Mouse (Mus musculus) heart, adult 2 months (tissue): Measurements from ENCODE around the gene Nrap. TPM values are rescaled to one million over a fixed set of nuclear protein-coding genes. Genes with fewer than 3 reads are reported as not detected.

Experiments used
- DNase-seq, 2 experiments: peaks; one replicate each; pipeline ENCODE4 v3.0.0; 2021
- H3K27ac ChIP-seq: fragments of 200-600 bp; 2 replicates; pipeline ENCODE4 v1.8.1; 2022
- H3K27me3 ChIP-seq: fragments of 200-500 bp; 2 replicates; pipeline ENCODE4 v1.6.1; 2012; ENCODE audit warnings: mild to moderate bottlenecking, low read length, inconsistent platforms, mixed read lengths; ENCODE audit not compliant: control insufficient read depth, insufficient read depth
- H3K36me3 ChIP-seq: fragments of 200-500 bp; 2 replicates; pipeline ENCODE4 v1.6.1; 2012; ENCODE audit warnings: low read length, inconsistent platforms; ENCODE audit not compliant: control insufficient read depth, insufficient read depth
- H3K4me1 ChIP-seq: fragments of 200-500 bp; 2 replicates; pipeline ENCODE4 v1.6.1; 2011; ENCODE audit warnings: low read length; ENCODE audit not compliant: control insufficient read depth, insufficient read depth
- H3K4me3 ChIP-seq: fragments of 200-600 bp; 2 replicates; pipeline ENCODE4 v1.8.1; 2022
- H3K79me2 ChIP-seq: fragments of 200-500 bp; replicated peaks from 2 replicates; pipeline ENCODE4 v1.6.1; 2012; ENCODE audit warnings: mild to moderate bottlenecking, inconsistent platforms, low read length, moderate library complexity, mixed read lengths; ENCODE audit not compliant: control insufficient read depth, insufficient read depth
- H3K9ac ChIP-seq: fragments of 200-500 bp; 2 replicates; pipeline ENCODE4 v1.6.1; 2012; ENCODE audit warnings: low read depth, mild to moderate bottlenecking, control low read depth, inconsistent platforms, low read length, mixed read lengths
- CTCF ChIP-seq: fragments of 200-600 bp; IDR thresholded peaks from 2 replicates; pipeline ENCODE4 v1.8.1; 2022; ENCODE audit warnings: antibody characterized with exemption, mild to moderate bottlenecking, moderate library complexity
- EP300 ChIP-seq: fragments of 200-500 bp; IDR thresholded peaks from 2 replicates; pipeline ENCODE4 v1.6.1; 2011; ENCODE audit warnings: low read depth, low read length, control low read depth; ENCODE audit not compliant: insufficient read depth
- POLR2A ChIP-seq: fragments of 200-500 bp; IDR thresholded peaks from 2 replicates; pipeline ENCODE4 v1.6.1; 2011; ENCODE audit warnings: mild to moderate bottlenecking, low read depth, low read length, control low read depth; ENCODE audit not compliant: insufficient read depth
- WGBS: fragments of 180-500 bp; shearing (Covaris S2); methylation state at CpG from one replicate; pipeline ENCODE4 v1.1.7; 2018; 5-methylcytosine and 5-hydroxymethylcytosine counted together
- intact Hi-C: fragments of 180-260 bp; cut with DNase I; formaldehyde crosslinking; loops from one replicate; pipeline ENCODE4 v1.15.1; 2025
- polyA plus RNA-seq: library from polyadenylated mRNA; depleted of rRNA; stranded (reverse); fragments of >200 nt; gene quantifications from 2 replicates; pipeline ENCODE4 v1.2.3, GENCODE M21; 2012
- total RNA-seq, 2 experiments: library from RNA; stranded (reverse); gene quantifications; 2 replicates each; pipeline ENCODE4 v1.2.3; 2021

Gene Nrap
- total and polyA plus RNA-seq, 3 experiments = 135 to 420 (median 307) TPM

DNA sequence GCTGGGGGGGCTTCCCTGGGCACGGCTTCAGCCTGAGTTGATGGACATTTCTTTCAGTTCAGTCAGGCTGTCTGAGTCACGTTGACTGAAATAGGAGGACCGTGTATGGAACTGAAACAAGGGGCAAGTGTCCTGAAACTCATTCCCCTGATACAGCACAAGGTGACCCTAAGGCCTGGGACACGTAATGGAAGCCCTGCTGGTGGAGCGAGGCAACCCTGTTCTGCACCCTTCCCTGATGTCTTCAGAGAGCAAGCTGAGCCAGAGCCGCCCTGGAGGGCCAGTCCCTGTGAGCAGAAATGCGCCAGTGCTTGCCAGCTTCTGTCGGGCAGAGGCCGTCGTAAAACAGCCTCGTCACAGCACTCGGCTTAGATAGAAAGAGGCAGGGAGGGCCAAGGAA is 53.0 kb downstream of the Nrap start:
- WGBS = 59% methylated on average over 12 of the region's 12 CpGs
- peak in 1 of 2 experiments; percentile 42 for DNase-seq
- peak overlapping the region; percentile 41 for H3K27ac ChIP-seq
- no peaks in the 10 kb centered on the region for H3K36me3 ChIP-seq
- H3K4me1 ChIP-seq = no peaks in the 10 kb centered on the region
- 0 out of 2 replicates have a peak, but pooled peaks have one; percentile 3 for TF ChIP-seq EP300
- no peak for TF ChIP-seq POLR2A
- TF ChIP-seq CTCF = peak; percentile 14; the same call in 1 of the 2 replicates
- no peak overlapping the region for H3K4me3 ChIP-seq
- peaks cover 2% of the 10 kb centered on the region; the same call in 1 of the 2 replicates for H3K79me2 ChIP-seq
- no peaks in the 10 kb centered on the region for H3K27me3 ChIP-seq
- intact Hi-C loops = no loop called here
- H3K9ac ChIP-seq = no peak overlapping the region

DNA sequence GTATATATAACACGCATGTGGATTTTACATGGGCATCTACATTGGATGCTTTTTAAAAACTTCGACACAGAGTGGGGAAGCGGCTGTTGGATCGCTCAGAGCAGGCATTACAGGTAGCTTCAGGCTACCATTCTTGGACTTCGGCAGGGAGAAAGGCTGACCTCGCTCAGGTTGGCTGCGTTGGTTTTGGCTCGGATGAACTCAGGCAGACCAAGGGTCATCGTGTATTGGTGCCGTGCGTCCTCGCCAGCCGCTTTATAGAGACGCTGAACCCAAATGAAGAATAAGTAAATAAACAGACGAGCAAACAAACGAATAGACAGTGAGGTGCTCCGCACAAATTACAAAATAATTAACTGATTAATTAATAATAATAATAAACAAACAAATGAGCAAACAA is 53.5 kb downstream of the Nrap start:
- no peak for TF ChIP-seq CTCF
- no peak for TF ChIP-seq EP300
- TF ChIP-seq POLR2A = no peak
- WGBS = 94% methylated on average over 17 of the region's 17 CpGs
- Histone ChIP-seq H3K27ac (peak overlapping the region; percentile 28; the same call in 1 of the 2 replicates), H3K79me2 (peaks cover 2% of the 10 kb centered on the region; the same call in 1 of the 2 replicates), H3K9ac (no peak overlapping the region), H3K36me3 (no peaks in the 10 kb centered on the region), H3K27me3 (no peaks in the 10 kb centered on the region), H3K4me1 (no peaks in the 10 kb centered on the region), H3K4me3 (no peak overlapping the region)
- intact Hi-C loops = no loop called here
- no peak for DNase-seq

DNA sequence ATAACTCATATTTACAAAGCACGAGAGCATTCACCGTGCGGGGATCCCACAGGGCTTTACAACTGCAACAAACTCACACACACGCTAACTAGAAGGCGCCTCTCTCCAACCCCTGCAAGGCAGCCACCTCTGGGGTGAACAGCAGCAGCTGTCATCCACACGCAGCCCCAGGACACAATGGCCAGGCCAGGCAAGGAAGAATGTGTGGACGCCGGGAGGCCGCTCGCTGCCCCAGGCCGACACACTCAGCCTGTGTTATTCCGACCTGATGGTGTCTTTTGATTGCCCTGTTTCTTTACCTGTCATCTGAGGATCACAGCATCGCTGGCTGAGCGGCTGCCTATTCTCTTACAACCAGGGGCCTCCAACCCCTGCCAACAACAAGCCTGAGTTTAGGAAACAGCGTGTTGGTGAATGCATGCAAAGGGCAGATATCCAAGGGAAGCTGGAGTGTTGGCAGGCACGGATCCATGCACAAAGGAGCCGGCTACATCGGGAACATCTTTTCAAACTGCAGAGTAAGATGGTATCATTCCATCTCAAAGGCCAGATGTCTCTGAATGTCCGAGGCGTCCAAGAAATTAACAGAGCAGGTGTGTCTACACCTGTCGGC is 63.5 kb downstream of the Nrap start:
- Histone ChIP-seq H3K4me3 (no peak overlapping the region), H3K9ac (no peak overlapping the region), H3K27me3 (no peaks in the 10 kb centered on the region), H3K27ac (no peak overlapping the region), H3K36me3 (no peaks in the 10 kb centered on the region), H3K79me2 (no peaks in the 10 kb centered on the region), H3K4me1 (peaks cover 2% of the 10 kb centered on the region; the same call in 1 of the 2 replicates)
- intact Hi-C loops = no loop called here
- no peak for DNase-seq
- WGBS = 72% methylated on average over 21 of the region's 21 CpGs
- TF ChIP-seq EP300 = no peak
- TF ChIP-seq POLR2A = no peak
- no peak for TF ChIP-seq CTCF

DNA sequence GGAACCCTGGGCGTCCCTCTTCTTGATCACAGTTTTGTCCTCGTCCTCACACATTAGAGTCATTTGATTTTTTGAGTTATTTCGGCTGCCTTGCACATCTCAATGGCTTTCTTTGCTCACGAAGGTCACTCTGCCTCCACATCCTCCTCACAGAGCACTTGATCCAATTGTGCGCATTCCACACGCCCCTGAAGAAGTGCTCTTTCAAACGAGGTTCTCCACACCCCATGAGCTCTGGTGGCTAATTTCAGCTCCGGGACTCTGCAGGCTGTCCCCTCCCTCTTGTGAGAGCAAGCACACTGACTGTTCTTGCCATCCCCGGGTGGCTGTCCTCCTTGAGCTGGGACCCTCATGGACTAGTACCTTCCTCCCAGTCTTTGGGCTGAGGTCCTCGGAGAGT is 64.2 kb downstream of the Nrap start:
- whole genome bisulfite sequencing = 63% methylated on average over 10 of the region's 10 CpGs
- DNase-seq = no peak
- no peak overlapping the region for H3K9ac ChIP-seq
- intact Hi-C loops = no loop called here
- peaks cover 2% of the 10 kb centered on the region; the same call in 1 of the 2 replicates for H3K4me1 ChIP-seq
- H3K27me3 ChIP-seq = no peaks in the 10 kb centered on the region
- H3K4me3 ChIP-seq = no peak overlapping the region
- H3K27ac ChIP-seq = no peak overlapping the region
- TF ChIP-seq EP300 = no peak
- TF ChIP-seq POLR2A = no peak
- no peak for TF ChIP-seq CTCF
- H3K79me2 ChIP-seq = no peaks in the 10 kb centered on the region
- H3K36me3 ChIP-seq = no peaks in the 10 kb centered on the region

DNA sequence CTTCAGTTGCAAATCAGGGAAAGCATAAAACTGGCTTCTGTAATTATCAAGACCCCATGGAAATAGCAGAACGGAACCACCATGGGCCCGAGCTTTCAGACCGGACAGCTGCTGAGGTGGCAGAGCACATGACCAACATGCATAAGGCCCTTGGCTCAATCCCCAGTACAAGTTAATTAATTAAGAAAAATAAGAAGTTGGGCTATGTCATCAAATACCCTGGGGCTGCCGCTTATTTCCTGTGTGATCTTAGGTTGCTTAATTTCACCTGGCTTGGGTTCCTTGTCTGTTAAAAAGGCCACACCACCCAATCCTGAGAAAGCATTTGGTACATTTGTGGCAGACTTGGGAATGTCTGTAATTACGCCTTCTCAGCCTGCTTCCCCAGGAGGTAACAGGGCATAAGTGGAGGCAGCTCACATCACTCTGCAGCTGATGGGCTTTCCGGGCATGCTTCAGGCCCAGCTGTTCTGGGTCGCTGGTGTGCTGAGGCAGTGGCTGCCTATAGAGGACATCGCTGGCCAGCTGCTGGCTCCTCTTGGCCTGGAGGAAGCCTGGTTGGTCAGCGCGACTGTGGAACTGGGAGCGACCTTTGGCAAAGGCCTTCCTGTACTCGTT is 68.4 kb downstream of the Nrap start:
- H3K36me3 ChIP-seq = no peaks in the 10 kb centered on the region

More for the DNA sequence above, 68.4 kb downstream of the Nrap start:
- no peak for DNase-seq
- Histone ChIP-seq H3K79me2 (no peaks in the 10 kb centered on the region), H3K4me3 (no peak overlapping the region), H3K27me3 (no peaks in the 10 kb centered on the region), H3K9ac (no peak overlapping the region), H3K4me1 (peaks cover 2% of the 10 kb centered on the region; the same call in 1 of the 2 replicates), H3K27ac (no peak overlapping the region)
- 72% methylated on average over 12 of the region's 12 CpGs for WGBS
- TF ChIP-seq EP300 (no peak), POLR2A (no peak), CTCF (no peak)
- intact Hi-C loops = no loop called here
